Mouse (Mus musculus) testis, adult 2 months (tissue): ENCODE results near the gene Tpcn1.

Experiments used
- CTCF ChIP-seq: fragments of 200-500 bp; IDR thresholded peaks from 2 replicates; pipeline ENCODE4 v1.5.1; 2012; ENCODE audit warnings: low read depth, mild to moderate bottlenecking, inconsistent platforms, low read length, moderate library complexity; ENCODE audit not compliant: control insufficient read depth, insufficient read depth, insufficient replicate concordance
- POLR2A ChIP-seq: fragments of 200-500 bp; IDR thresholded peaks from 2 replicates; pipeline ENCODE4 v1.6.1; 2012; ENCODE audit warnings: low read depth, mild to moderate bottlenecking, inconsistent platforms, low read length, moderate library complexity; ENCODE audit not compliant: control insufficient read depth

- TF ChIP-seq POLR2A (no peak), CTCF (peak; percentile 13; the same call in 1 of the 2 replicates)
These were observed 62.7 kb downstream of the Tpcn1 start for GRCm38 (mm10) chr5:120525737-120526136.
